Mouse (Mus musculus) adrenal gland, postnatal 14 days (tissue): ENCODE measurements around the gene Colgalt2. TPM values are rescaled to one million over a fixed set of nuclear protein-coding genes. Genes with fewer than 3 reads are reported as not detected.

Source experiments
- DNase-seq: peaks from one replicate; pipeline ENCODE4 v3.0.0; 2021; ENCODE audit warnings: mixed read lengths
- total RNA-seq: library from RNA; stranded (reverse); gene quantifications from 2 replicates; pipeline ENCODE4 v1.2.3, GENCODE M21; 2021

Colgalt2 gene
- total RNA-seq, 1 experiment from 2014 or later: 3.7 TPM

- no peak for DNase-seq
Observed at GRCm38 (mm10) chr1:152490842-152491241, 91.2 kb downstream of the Colgalt2 start.

GRCm38 (mm10) chr1:152492258-152492657 is 92.6 kb downstream of the Colgalt2 start:
- DNase-seq: no peak

- no peak for DNase-seq
Observed at GRCm38 (mm10) chr1:152496831-152497230, 97.2 kb downstream of the Colgalt2 start.

- DNase-seq: peak; percentile 34
Observed at GRCm38 (mm10) chr1:152497581-152497980, 98.0 kb downstream of the Colgalt2 start.

GRCm38 (mm10) chr1:152499802-152500201 is 100.2 kb downstream of the Colgalt2 start:
- DNase-seq: peak; percentile 50

- no peak for DNase-seq
Observed at GRCm38 (mm10) chr1:152506175-152506574, 106.5 kb downstream of the Colgalt2 start.

- no peak for DNase-seq
Observed at GRCm38 (mm10) chr1:152506726-152507125, 107.1 kb downstream of the Colgalt2 start.

- DNase-seq: no peak
Observed at GRCm38 (mm10) chr1:152508481-152509220, 109.0 kb downstream of the Colgalt2 start.

GRCm38 (mm10) chr1:152511237-152511636 is 111.6 kb downstream of the Colgalt2 start:
- peak; percentile 38 for DNase-seq

GRCm38 (mm10) chr1:152514256-152514655 is 114.6 kb downstream of the Colgalt2 start:
- DNase-seq: no peak

- DNase-seq: no peak
Observed at GRCm38 (mm10) chr1:152517057-152517570, 117.5 kb downstream of the Colgalt2 start.

- DNase-seq: no peak
Observed at GRCm38 (mm10) chr1:152518971-152519370, 119.3 kb downstream of the Colgalt2 start.

GRCm38 (mm10) chr1:152520798-152521575 is 121.4 kb downstream of the Colgalt2 start:
- DNase-seq: peak; percentile 79

GRCm38 (mm10) chr1:152522226-152522625 is 122.6 kb downstream of the Colgalt2 start:
- no peak for DNase-seq

- DNase-seq: no peak
Observed at GRCm38 (mm10) chr1:152523292-152523691, 123.7 kb downstream of the Colgalt2 start.

- no peak for DNase-seq
Observed at GRCm38 (mm10) chr1:152524098-152524892, 124.7 kb downstream of the Colgalt2 start.

- peak; percentile 83 for DNase-seq
Observed at GRCm38 (mm10) chr1:152524987-152525648, 125.5 kb downstream of the Colgalt2 start.

GRCm38 (mm10) chr1:152526154-152526553 is 126.5 kb downstream of the Colgalt2 start:
- DNase-seq: no peak

- DNase-seq: no peak
Observed at GRCm38 (mm10) chr1:152528214-152528613, 128.6 kb downstream of the Colgalt2 start.

- no peak for DNase-seq
Observed at GRCm38 (mm10) chr1:152528778-152529177, 129.1 kb downstream of the Colgalt2 start.

GRCm38 (mm10) chr1:152531498-152531897 is 131.9 kb downstream of the Colgalt2 start:
- peak; percentile 48 for DNase-seq

- no peak for DNase-seq
Observed at GRCm38 (mm10) chr1:152534531-152534930, 134.9 kb downstream of the Colgalt2 start.
